Mouse (Mus musculus) embryonic facial prominence, embryonic 15.5 days (tissue): ENCODE data around the gene Tmem202. TPM values are rescaled to one million over a fixed set of nuclear protein-coding genes. Genes with fewer than 3 reads are reported as not detected.
A peak's percentile ranks its signal among the peaks of the same experiment; 100 is the strongest.

Experiments used
- ATAC-seq: fragments of 200-750 bp; cut with Nextera tagmentation; 2 replicates; pipeline ENCODE4 v1.8.0; 2017; ENCODE audit warnings: low read depth, moderate TSS enrichment; ENCODE audit not compliant: insufficient number of reproducible peaks, low FRiP score, low TSS enrichment
- H3K27ac ChIP-seq: fragments of 300-500 bp; sonication (generic); replicated peaks from 2 replicates; pipeline ENCODE4 v1.5.1; 2015; ENCODE audit warnings: mild to moderate bottlenecking, inconsistent platforms
- H3K27me3 ChIP-seq: fragments of 300-500 bp; sonication (generic); 2 replicates; pipeline ENCODE4 v1.6.1; 2015; ENCODE audit warnings: inconsistent platforms
- H3K36me3 ChIP-seq: fragments of 300-500 bp; sonication (generic); 2 replicates; pipeline ENCODE4 v1.6.1; 2015; ENCODE audit warnings: mild to moderate bottlenecking, inconsistent platforms
- H3K4me1 ChIP-seq: fragments of 300-500 bp; sonication (generic); 2 replicates; pipeline ENCODE4 v1.6.1; 2015; ENCODE audit warnings: inconsistent platforms
- H3K4me2 ChIP-seq: fragments of 300-500 bp; sonication (generic); replicated peaks from 2 replicates; pipeline ENCODE4 v1.6.1; 2015; ENCODE audit warnings: mild to moderate bottlenecking, inconsistent platforms
- H3K4me3 ChIP-seq: fragments of 300-500 bp; sonication (generic); replicated peaks from 2 replicates; pipeline ENCODE4 v1.5.1; 2015; ENCODE audit warnings: mild to moderate bottlenecking, inconsistent platforms
- H3K9ac ChIP-seq: fragments of 300-500 bp; sonication (generic); 2 replicates; pipeline ENCODE4 v1.6.1; 2015; ENCODE audit warnings: inconsistent platforms
- H3K9me3 ChIP-seq: fragments of 300-500 bp; sonication (generic); replicated peaks from 2 replicates; pipeline ENCODE4 v1.6.1; 2016; ENCODE audit warnings: inconsistent platforms
- WGBS: fragments of 180-500 bp; shearing (Covaris S2); methylation state at CpG from one replicate; pipeline ENCODE4 v1.1.7; 2015; 5-methylcytosine and 5-hydroxymethylcytosine counted together
- polyA plus RNA-seq: library from polyadenylated mRNA; unstranded; fragments of >200 nt; fragmentation: Nextera tagmentation; extraction: Ambion mirVana; gene quantifications from 2 replicates; pipeline ENCODE4 v1.2.1, GENCODE M21; 2015

Gene Tmem202
- 0.30 TPM in 1 of 2 replicates, not detected in the other for polyA plus RNA-seq

GRCm38 (mm10) chr9:59539441-59540137 is at the start of gene Tmem202, which contains the start of gene Hexa:
Gene Tmem202 (minus strand): TSS chr9:59539847.
Gene Hexa (plus strand): TSS chr9:59539540.
- peak within 1 kb of the TSS; percentile 34 for H3K27ac ChIP-seq
- peak; percentile 91 for ATAC-seq
- H3K27me3 ChIP-seq: 0 out of 2 replicates have a peak, but pooled peaks cover 2% of the 10 kb centered on the region
- peaks cover 10% of the 10 kb centered on the region; the same call in 1 of the 2 replicates for H3K4me1 ChIP-seq
- H3K4me3 ChIP-seq: peak within 1 kb of the TSS; percentile 76
- H3K9ac ChIP-seq: peak within 1 kb of the TSS; percentile 66
- WGBS: 2% methylated on average over 55 of the region's 55 CpGs
- no peaks in the 10 kb centered on the region for H3K9me3 ChIP-seq
- H3K36me3 ChIP-seq: no peaks in the 10 kb centered on the region
- H3K4me2 ChIP-seq: peak within 1 kb of the TSS; percentile 81

- 33% methylated on average over 12 of the region's 12 CpGs for WGBS
- H3K4me2 ChIP-seq: no peak overlapping the region
- peaks cover 8% of the 10 kb centered on the region; the same call in 1 of the 2 replicates for H3K27me3 ChIP-seq
- no peak; the same call in 1 of the 2 replicates for ATAC-seq
- no peaks in the 10 kb centered on the region for H3K36me3 ChIP-seq
- H3K4me1 ChIP-seq: no peaks in the 10 kb centered on the region
- H3K9me3 ChIP-seq: no peaks in the 10 kb centered on the region
- no peak overlapping the region for H3K9ac ChIP-seq
- no peak overlapping the region for H3K27ac ChIP-seq
- H3K4me3 ChIP-seq: no peak overlapping the region
These were observed 49.3 kb upstream of the Tmem202 start for GRCm38 (mm10) chr9:59588710-59589671.

- no peak for ATAC-seq
- Histone ChIP-seq H3K4me3 (no peak overlapping the region), H3K9me3 (no peaks in the 10 kb centered on the region), H3K27me3 (peaks cover 8% of the 10 kb centered on the region; the same call in 1 of the 2 replicates), H3K4me1 (no peaks in the 10 kb centered on the region), H3K36me3 (no peaks in the 10 kb centered on the region), H3K4me2 (no peak overlapping the region), H3K9ac (no peak overlapping the region), H3K27ac (no peak overlapping the region)
- WGBS: 68% methylated on average over 5 of the region's 5 CpGs
These were observed 48.6 kb upstream of the Tmem202 start for GRCm38 (mm10) chr9:59588252-59588651.

- Histone ChIP-seq H3K27ac (no peak overlapping the region), H3K9ac (no peak overlapping the region), H3K27me3 (peaks cover 13% of the 10 kb centered on the region; the same call in 1 of the 2 replicates), H3K9me3 (no peaks in the 10 kb centered on the region), H3K36me3 (no peaks in the 10 kb centered on the region), H3K4me2 (peak overlapping the region; percentile 51), H3K4me1 (no peaks in the 10 kb centered on the region), H3K4me3 (peak overlapping the region; percentile 38)
- WGBS: 3% methylated on average over 13 of the region's 13 CpGs
- ATAC-seq: no peak; the same call in 1 of the 2 replicates
These were observed 45.2 kb upstream of the Tmem202 start for GRCm38 (mm10) chr9:59584871-59585308.

GRCm38 (mm10) chr9:59578505-59578867 is 38.8 kb upstream of the Tmem202 start:
- ATAC-seq: peak; percentile 6; the same call in 1 of the 2 replicates
- WGBS: 0% methylated on average over 20 of the region's 20 CpGs
- H3K27ac ChIP-seq: no peak overlapping the region

DNA sequence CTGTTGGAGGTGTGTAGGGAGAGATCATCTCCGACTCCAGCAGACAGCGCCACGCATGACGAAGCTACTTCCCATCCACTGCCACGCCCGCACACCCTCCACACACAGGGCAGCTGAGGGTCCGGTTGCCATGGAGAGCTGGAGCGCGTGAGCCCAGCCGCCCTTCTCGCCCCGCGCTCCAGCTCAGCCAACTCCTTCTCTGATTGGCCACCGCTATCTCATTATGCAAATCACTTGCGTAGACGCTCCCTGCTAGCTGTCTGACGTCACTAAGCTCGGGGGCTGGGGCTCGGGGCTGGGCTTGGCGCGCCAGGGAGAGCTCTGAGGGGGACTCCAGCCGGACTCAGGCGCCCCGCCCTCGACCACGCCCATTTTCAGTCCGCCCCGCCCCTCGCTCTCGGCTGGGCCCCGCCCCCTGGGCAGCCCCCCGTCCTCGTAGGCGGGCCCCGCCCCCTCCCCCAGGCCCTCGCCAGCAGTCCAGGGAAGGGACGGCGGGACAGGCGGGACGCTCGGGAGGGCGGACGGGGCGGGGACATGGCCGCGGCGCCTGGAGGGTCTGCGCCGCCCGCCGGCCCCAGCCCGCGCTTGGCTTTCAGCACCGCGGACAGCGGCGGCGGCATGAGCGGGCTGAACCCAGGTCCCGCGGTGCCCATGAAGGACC is 38.3 kb upstream of the Tmem202 start, which contains the start of gene Celf6:
Gene Celf6, plus strand, starts transcription at position 74 of the 661 bp plus-strand sequence.
- 4% methylated on average over 50 of the region's 61 CpGs for WGBS
- no peaks in the 10 kb centered on the region for H3K36me3 ChIP-seq
- H3K4me3 ChIP-seq: peak within 1 kb of the TSS; percentile 50
- H3K4me1 ChIP-seq: peaks cover 16% of the 10 kb centered on the region
- H3K9ac ChIP-seq: no peak within 1 kb of the TSS
- H3K27me3 ChIP-seq: peaks cover 27% of the 10 kb centered on the region
- peak; percentile 96 for ATAC-seq
- H3K27ac ChIP-seq: no peak within 1 kb of the TSS
- peak within 1 kb of the TSS; percentile 90 for H3K4me2 ChIP-seq
- H3K9me3 ChIP-seq: no peaks in the 10 kb centered on the region

More at GRCm38 (mm10) chr9:59578505-59578867, 38.8 kb upstream of the Tmem202 start:
- Histone ChIP-seq H3K36me3 (no peaks in the 10 kb centered on the region), H3K4me2 (peak overlapping the region; percentile 90), H3K9me3 (no peaks in the 10 kb centered on the region), H3K4me3 (peak overlapping the region; percentile 50), H3K9ac (no peak overlapping the region), H3K4me1 (peaks cover 16% of the 10 kb centered on the region), H3K27me3 (peaks cover 27% of the 10 kb centered on the region)

- no peak overlapping the region for H3K9ac ChIP-seq
- H3K36me3 ChIP-seq: no peaks in the 10 kb centered on the region
- H3K27ac ChIP-seq: no peak overlapping the region
- H3K4me2 ChIP-seq: peak overlapping the region; percentile 90
- peaks cover 27% of the 10 kb centered on the region for H3K27me3 ChIP-seq
- no peak for ATAC-seq
- peak overlapping the region; percentile 50 for H3K4me3 ChIP-seq
- 14% methylated on average over 13 of the region's 13 CpGs for WGBS
- H3K4me1 ChIP-seq: peaks cover 16% of the 10 kb centered on the region
- no peaks in the 10 kb centered on the region for H3K9me3 ChIP-seq
These were observed 37.8 kb upstream of the Tmem202 start for GRCm38 (mm10) chr9:59577401-59577800.

- no peak overlapping the region for H3K4me2 ChIP-seq
- no peaks in the 10 kb centered on the region for H3K9me3 ChIP-seq
- H3K27me3 ChIP-seq: peaks cover 6% of the 10 kb centered on the region
- no peak overlapping the region for H3K4me3 ChIP-seq
- H3K36me3 ChIP-seq: no peaks in the 10 kb centered on the region
- H3K27ac ChIP-seq: no peak overlapping the region
- no peak overlapping the region for H3K9ac ChIP-seq
- 76% methylated on average over 2 of the region's 2 CpGs for WGBS
- H3K4me1 ChIP-seq: no peaks in the 10 kb centered on the region
- ATAC-seq: no peak
These were observed 32.2 kb upstream of the Tmem202 start for GRCm38 (mm10) chr9:59571852-59572251.

GRCm38 (mm10) chr9:59567111-59567510 is 27.5 kb upstream of the Tmem202 start:
- Histone ChIP-seq H3K27me3 (no peaks in the 10 kb centered on the region), H3K4me2 (no peak overlapping the region), H3K36me3 (peaks cover 34% of the 10 kb centered on the region), H3K9me3 (no peaks in the 10 kb centered on the region), H3K4me3 (no peak overlapping the region), H3K9ac (no peak overlapping the region), H3K4me1 (no peaks in the 10 kb centered on the region), H3K27ac (no peak overlapping the region)
- ATAC-seq: 0 out of 2 replicates have a peak, but pooled peaks have one; percentile 43
- 29% methylated on average over 6 of the region's 6 CpGs for WGBS

DNA sequence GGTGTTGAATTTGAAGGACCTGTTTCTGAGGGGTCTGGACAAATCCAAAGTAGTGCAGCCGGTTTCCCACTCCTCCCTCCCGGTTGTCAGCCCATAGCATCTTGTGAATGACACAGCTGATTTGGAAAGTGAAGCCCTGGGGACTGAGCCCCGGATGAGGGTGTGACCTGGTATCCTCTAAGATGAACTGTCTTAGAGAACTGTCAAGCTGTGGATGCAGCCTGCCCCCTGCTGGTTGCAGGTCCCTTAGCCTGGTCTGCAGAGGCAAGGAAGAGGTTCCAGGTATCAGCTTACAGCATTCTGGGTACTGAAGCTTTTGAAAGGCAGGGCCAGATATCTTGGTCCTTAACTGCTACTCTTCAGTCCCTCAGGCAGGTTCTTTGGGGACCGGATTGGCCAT is 26.0 kb upstream of the Tmem202 start:
- Histone ChIP-seq H3K9me3 (no peaks in the 10 kb centered on the region), H3K27me3 (no peaks in the 10 kb centered on the region), H3K4me3 (no peak overlapping the region), H3K27ac (no peak overlapping the region), H3K4me1 (no peaks in the 10 kb centered on the region), H3K4me2 (no peak overlapping the region), H3K36me3 (peaks cover 43% of the 10 kb centered on the region), H3K9ac (no peak overlapping the region)
- ATAC-seq: no peak
- 22% methylated on average over 4 of the region's 4 CpGs for WGBS
